Mouse (Mus musculus) cerebellum, adult 11 months (tissue): ENCODE measurements around the gene Ppard.
"Not testable (repeated sequence)": the region's sequence is repeated elsewhere in the genome, so short reads cannot be mapped to it uniquely, and the experiment has no call there.

Experiments
- DNase-seq: peaks from one replicate; pipeline ENCODE4 v3.0.0; 2022

Gene Ppard

GRCm38 (mm10) chr17:28232475-28233060 lies at the start of gene Ppard:
Ppard (plus strand) TSS chr17:28232700.
- DNase-seq, result peak; percentile 95

- DNase-seq, result no peak
These were observed 47.4 kb upstream of the Ppard start for GRCm38 (mm10) chr17:28184971-28185638.

- no peak for DNase-seq
These were observed 44.2 kb upstream of the Ppard start for GRCm38 (mm10) chr17:28188313-28188712.

GRCm38 (mm10) chr17:28192754-28193153 lies 39.7 kb upstream of the Ppard start:
- no peak for DNase-seq

GRCm38 (mm10) chr17:28193559-28193958 lies 38.9 kb upstream of the Ppard start:
- DNase-seq, result no peak

- no peak for DNase-seq
These were observed 37.5 kb upstream of the Ppard start for GRCm38 (mm10) chr17:28195033-28195432.

GRCm38 (mm10) chr17:28197646-28198045 lies 34.9 kb upstream of the Ppard start:
- DNase-seq, result no peak

- no peak for DNase-seq
These were observed 30.5 kb upstream of the Ppard start for GRCm38 (mm10) chr17:28201982-28202381.

GRCm38 (mm10) chr17:28204052-28204720 lies 28.3 kb upstream of the Ppard start:
- peak; percentile 43 for DNase-seq

GRCm38 (mm10) chr17:28205443-28205842 lies 27.1 kb upstream of the Ppard start:
- no peak for DNase-seq

- DNase-seq, result no peak
These were observed 25.4 kb upstream of the Ppard start for GRCm38 (mm10) chr17:28207092-28207491.

- no peak for DNase-seq
These were observed 24.7 kb upstream of the Ppard start, which contains the start of gene Def6 for GRCm38 (mm10) chr17:28207591-28208313. Def6 (plus strand) TSS chr17:28207778.

GRCm38 (mm10) chr17:28208314-28208612 lies 24.2 kb upstream of the Ppard start:
- no peak for DNase-seq

- no peak for DNase-seq
These were observed 22.9 kb upstream of the Ppard start for GRCm38 (mm10) chr17:28209457-28210110.

GRCm38 (mm10) chr17:28211921-28212341 lies 20.6 kb upstream of the Ppard start:
- DNase-seq, result no peak

- no peak for DNase-seq
These were observed 20.1 kb upstream of the Ppard start for GRCm38 (mm10) chr17:28212391-28212790.

GRCm38 (mm10) chr17:28213236-28213635 lies 19.3 kb upstream of the Ppard start:
- DNase-seq, result no peak

GRCm38 (mm10) chr17:28216791-28217190 lies 15.7 kb upstream of the Ppard start:
- DNase-seq, result no peak

- DNase-seq, result no peak
These were observed 14.5 kb upstream of the Ppard start for GRCm38 (mm10) chr17:28217721-28218649.

GRCm38 (mm10) chr17:28222463-28222862 lies 10.0 kb upstream of the Ppard start:
- DNase-seq, result not testable (repeated sequence)

GRCm38 (mm10) chr17:28223561-28224391 lies 8.7 kb upstream of the Ppard start:
- peak; percentile 91 for DNase-seq
